Mouse (Mus musculus): ENCODE results near the gene Nceh1. TPM values are rescaled to one million over a fixed set of nuclear protein-coding genes. Genes with fewer than 3 reads are reported as not detected.

Nceh1 gene
- polyA plus RNA-seq (2012; rRNA removed), result 1.1 and 1.3 TPM in 2 replicates

DNA sequence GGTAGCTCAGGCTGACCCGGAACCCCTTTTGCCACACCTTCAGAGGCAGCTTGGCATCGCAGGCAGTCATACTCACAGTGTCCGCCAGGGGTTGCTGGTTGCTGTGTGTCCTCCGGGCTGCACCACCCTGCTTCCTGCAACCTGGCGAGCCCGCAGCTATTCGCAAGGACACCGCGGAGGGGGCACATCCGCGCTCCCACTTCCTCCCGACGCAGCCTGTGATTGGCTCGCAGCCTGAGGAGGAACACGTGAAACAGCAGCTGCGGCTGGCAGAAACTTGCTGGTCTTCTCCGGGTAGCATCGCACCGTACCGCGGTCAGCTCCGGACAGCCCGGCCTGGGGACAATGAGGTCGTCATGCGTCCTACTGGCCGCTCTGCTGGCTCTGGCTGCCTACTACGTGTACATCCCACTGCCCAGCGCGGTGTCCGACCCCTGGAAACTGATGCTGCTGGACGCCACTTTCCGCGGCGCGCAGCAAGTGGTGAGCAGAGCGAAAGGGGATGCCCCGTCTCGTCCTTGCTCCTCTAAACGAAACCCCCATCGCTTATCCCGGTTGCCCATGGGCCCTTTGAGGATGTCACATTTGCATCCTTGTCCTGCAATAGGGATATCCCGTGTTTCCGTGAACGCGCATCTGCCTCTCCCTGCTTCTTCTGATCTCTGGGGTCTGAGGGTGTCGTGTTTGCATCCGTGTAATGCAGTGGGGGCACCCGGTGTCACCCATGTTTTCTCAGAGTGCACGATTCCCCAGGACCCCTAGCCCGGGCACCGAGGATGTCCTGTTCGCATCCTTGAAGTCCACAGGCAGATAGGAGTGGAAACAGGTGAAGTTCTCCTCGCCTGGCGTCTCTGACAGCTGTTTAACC, at the start of gene Nceh1:
Gene Nceh1 (plus strand): TSS at position 233 of the 868 bp plus-strand sequence.

DNA sequence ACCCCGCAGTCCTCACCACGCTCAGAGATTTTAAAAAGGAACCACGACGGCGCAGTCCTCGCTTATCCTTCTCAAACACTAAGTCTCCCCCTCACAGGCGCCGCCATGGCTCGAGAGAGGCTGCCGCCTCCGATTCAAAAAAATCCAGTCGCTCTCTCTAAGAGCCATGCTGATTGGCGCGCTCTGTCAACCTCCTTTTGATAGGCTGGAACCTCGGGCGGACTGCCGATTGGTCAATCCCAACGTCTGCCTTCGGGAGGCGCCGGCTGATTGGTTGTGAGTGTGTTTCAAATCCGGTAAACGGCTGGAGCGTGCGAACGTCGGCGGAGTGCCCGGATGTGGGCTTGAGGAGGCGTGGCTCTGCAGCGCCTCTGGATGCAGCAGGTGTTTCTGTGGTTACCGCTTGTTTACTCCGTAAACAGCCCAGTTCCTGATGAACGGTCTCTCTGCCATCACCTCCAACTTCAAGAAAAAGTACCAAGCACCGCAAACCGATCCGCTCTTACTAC, 29.0 kb upstream of the Nceh1 start, which contains the start of gene Ect2:
Gene Ect2 (minus strand): TSS at position 178 of the 509 bp plus-strand sequence.

DNA sequence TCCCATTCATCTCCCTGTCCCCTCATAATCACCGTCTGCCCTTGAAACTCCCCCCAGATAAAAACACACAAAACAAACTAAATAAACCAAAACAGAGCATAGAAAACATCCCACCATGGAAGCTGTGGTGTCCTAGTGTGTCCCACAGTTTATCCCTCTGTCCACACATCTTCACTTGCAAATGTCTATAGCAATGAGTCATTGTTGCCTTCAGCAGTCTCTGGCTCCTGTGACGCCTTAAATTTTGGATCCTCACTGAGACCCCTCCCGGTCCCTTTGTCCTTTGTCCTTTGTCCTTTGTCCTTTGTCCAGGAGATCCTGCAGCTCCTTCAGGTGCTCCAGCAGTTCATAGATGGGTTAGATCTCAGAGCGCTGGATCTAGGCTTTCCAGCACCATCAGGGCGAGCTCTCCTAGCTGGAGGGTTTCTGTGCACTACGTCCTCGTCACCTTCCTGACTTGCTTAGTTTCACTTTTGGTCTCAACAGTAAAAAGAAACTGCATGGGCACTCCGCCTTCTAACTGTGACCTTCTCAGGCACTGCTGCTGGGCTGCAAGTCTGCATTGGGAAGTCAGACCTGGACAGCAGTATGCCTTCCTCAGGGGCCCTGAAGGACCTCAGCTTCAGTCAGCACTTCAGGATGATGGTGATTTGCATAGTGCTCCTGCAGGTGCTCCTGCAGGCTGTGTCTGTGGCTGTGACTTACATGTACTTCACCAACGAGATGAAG, 134.0 kb downstream of the Nceh1 start, which contains the start of gene Tnfsf10:
Gene Tnfsf10 (plus strand): TSS at position 470 of the 729 bp plus-strand sequence.

Other genes starting within 250 kb of the Nceh1 start
- 17.2 and 19.2 TPM in 2 replicates for gene Ect2, start 29.1 kb upstream of the Nceh1 start, polyA plus RNA-seq (2012; rRNA removed)
- gene Tnfsf10, start 134.1 kb downstream of the Nceh1 start, polyA plus RNA-seq (2012; rRNA removed), result 0.11 and 0.15 TPM in 2 replicates
- not detected in 2 replicates for gene Ghsr, start 188.4 kb downstream of the Nceh1 start, polyA plus RNA-seq (2012; rRNA removed)

Data from liver, embryonic 14 days (tissue).